Mouse (Mus musculus) ovary, adult 10 weeks (tissue): ENCODE data around the gene Ldoc1. TPM values are rescaled to one million over a fixed set of nuclear protein-coding genes. Genes with fewer than 3 reads are reported as not detected.

ENCODE experiments used
- polyA plus RNA-seq: library from polyadenylated mRNA; stranded (reverse); fragments of 350-450 nt; fragmentation: Illumina TruSeq; extraction: RNeasy Lipid Tissue Mini Kit (QIAGEN cat#74804); gene quantifications from one replicate; pipeline ENCODE4 v1.2.3, GENCODE M21; 2014

Gene Ldoc1
- polyA plus RNA-seq, result not detected

GRCm38 (mm10) chrX:61709302-61710033 lies at the start of gene Ldoc1:
TSS of gene Ldoc1 (plus strand) at chrX:61709497.

